Mouse (Mus musculus): ENCODE measurements at regions not wholly inside any gene's neighbourhood (a gene's known extent, or its start where the extent isn't known, plus 50 kb on each side); places are given as distances from the start of the nearest gene placed in this dataset.

DNA sequence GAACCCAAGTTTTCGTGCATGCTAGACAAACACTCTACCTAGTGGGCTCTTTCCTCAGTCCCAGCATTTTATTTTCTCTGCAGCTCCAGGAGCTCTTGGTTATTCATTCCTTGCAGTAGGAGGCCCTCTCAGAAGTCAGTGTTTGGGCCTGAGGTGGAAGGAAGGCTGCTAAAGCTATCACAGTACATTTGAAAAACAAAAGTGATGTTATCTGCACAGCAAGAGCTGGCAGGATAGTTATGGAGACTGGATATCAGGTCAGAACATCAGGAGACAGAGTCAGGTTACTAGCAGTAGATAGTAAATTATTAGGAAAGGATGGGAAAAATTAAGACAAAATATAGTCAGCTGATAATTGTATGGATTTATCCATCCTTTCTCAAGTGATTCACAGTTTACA, 152.2 kb downstream of the Mtx2 start:
- DNase-seq (ENCODE audit: low spot score): no peak

GRCm38 (mm10) chr2:74981856-74982255, 156.3 kb downstream of the Mtx2 start:
- DNase-seq (ENCODE audit: low spot score): no peak

DNA sequence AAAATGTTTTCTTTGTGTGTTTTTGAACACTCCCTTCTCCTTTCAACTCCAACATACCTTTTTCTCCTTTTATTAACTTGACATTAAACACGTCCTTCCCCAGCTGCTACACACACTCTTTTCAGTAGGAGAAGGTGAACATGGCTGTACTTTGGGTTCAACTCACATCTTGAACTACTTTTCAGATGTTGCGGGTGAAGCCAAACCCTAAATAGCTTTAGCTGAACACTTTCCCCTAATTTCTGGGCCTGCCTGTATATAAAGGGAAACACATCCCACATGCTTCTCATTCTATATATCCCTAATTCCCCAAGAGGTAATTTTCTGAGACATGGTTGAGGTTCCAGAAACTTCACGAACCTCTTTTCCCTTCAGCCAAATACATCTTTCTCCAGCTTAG, 168.2 kb downstream of the Mtx2 start:
- no peak for DNase-seq (ENCODE audit: low spot score)

GRCm38 (mm10) chr2:74994998-74995397, 169.4 kb downstream of the Mtx2 start:
- no peak for DNase-seq (ENCODE audit: low spot score)

DNA sequence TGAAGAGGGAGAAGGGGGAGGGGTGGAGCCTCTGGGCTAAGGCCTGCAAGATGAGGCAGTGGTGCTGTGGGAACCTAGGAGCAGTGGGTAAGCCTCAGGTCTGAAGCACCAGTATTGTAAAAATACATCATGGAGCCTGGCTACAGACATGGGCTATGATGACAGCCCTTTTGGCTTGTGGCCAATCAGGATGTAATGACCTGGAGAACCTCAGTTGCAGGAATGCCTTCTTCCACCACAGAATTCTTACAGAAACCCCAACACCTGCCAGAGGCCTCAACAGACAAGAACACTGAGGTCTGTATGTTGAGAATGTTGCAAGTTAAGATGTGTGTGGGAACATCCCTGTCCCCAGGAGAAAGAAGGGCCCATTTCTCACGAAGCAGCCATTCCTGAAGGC, 172.1 kb downstream of the Mtx2 start:
- no peak for DNase-seq (ENCODE audit: low spot score)

- no peak for DNase-seq (ENCODE audit: low spot score)
Measured at GRCm38 (mm10) chr2:75000368-75000796, 174.8 kb downstream of the Mtx2 start.

GRCm38 (mm10) chr2:75002562-75002961, 177.0 kb downstream of the Mtx2 start:
- DNase-seq (ENCODE audit: low spot score): no peak

GRCm38 (mm10) chr2:75008116-75008515, 182.5 kb downstream of the Mtx2 start:
- no peak for DNase-seq (ENCODE audit: low spot score)

GRCm38 (mm10) chr2:75010647-75011046, 185.0 kb downstream of the Mtx2 start:
- no peak for DNase-seq (ENCODE audit: low spot score)

GRCm38 (mm10) chr2:75012046-75012445, 186.4 kb downstream of the Mtx2 start:
- no peak for DNase-seq (ENCODE audit: low spot score)

- DNase-seq (ENCODE audit: low spot score): no peak
Measured at GRCm38 (mm10) chr2:75014994-75015728, 189.6 kb downstream of the Mtx2 start.

DNA sequence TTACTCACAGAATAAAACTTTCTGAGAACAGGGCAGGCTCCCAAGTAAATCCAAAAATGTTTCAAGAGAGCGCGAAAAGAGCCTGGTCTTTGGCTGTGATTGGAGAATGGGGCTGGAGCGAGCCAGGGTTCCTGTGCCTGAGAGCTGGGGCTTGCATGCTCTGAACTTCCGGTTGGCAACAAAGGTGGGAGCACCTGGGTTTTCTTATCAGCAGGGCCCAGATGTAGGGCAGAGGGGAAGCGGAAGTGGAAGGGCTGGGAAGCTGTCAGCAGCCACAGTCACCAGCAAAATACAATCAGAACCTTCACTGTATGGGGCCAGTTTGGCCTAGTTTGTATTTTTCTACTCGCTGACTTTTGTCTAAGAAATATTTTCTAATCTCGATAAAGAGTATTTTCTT, 193.9 kb downstream of the Mtx2 start:
- no peak for DNase-seq (ENCODE audit: low spot score)

DNA sequence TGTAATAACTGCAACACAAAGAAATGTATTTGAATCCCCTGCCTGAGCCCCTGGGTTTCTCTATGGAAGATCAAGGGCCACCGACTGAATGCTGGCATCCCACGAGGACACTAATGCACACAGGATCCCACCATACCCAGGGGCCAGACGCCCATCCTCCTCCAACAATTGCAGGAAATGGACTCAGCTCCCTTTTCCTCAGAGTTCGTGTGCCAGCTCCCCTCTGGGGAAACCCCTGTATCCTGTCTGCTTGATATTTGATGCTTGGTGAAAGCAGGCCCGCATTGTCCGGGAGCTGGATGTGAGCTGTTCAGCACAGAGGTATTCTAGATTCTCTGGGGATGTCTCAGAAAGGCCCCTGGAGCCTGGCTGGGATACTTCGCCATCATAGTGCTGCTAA, 196.0 kb downstream of the Mtx2 start:
- no peak for DNase-seq (ENCODE audit: low spot score)

GRCm38 (mm10) chr2:75028151-75028550, 202.5 kb downstream of the Mtx2 start:
- no peak for DNase-seq (ENCODE audit: low spot score)

- DNase-seq (ENCODE audit: low spot score): no peak
Measured at GRCm38 (mm10) chr2:75029089-75029693, 203.6 kb downstream of the Mtx2 start.

GRCm38 (mm10) chr2:75034708-75035107, 209.1 kb downstream of the Mtx2 start:
- no peak for DNase-seq (ENCODE audit: low spot score)

- no peak for DNase-seq (ENCODE audit: low spot score)
Measured at GRCm38 (mm10) chr2:75039066-75039465, 213.5 kb downstream of the Mtx2 start.

GRCm38 (mm10) chr2:75046892-75047291, 221.3 kb downstream of the Mtx2 start:
- no peak for DNase-seq (ENCODE audit: low spot score)

DNA sequence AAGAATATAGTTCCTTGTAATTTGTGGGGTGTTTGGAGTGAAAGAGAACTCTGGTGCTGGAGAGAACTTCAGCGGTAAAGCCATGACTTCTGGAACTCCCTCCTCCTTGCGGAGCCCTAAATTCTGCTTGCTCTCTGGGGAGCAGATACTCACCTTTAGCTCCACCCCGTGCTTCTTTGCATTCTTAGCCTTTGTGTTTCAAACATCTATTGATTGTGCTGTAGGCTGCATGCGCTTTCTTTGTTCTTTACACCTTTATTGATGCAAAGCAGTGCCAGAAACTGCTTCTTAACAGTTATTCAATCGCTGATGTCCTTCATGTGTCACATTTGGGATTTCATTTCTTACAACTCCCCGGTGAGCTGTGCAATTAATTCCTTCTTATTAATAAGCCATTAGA, 222.5 kb downstream of the Mtx2 start:
- no peak for DNase-seq (ENCODE audit: low spot score)

- no peak for DNase-seq (ENCODE audit: low spot score)
Measured at GRCm38 (mm10) chr2:75054474-75055186, 229.0 kb downstream of the Mtx2 start.

- DNase-seq (ENCODE audit: low spot score): no peak
Measured at GRCm38 (mm10) chr2:75055187-75055543, 229.6 kb downstream of the Mtx2 start.

- no peak for DNase-seq (ENCODE audit: low spot score)
Measured at GRCm38 (mm10) chr2:75061009-75061408, 235.4 kb downstream of the Mtx2 start.

- no peak for DNase-seq (ENCODE audit: low spot score)
Measured at GRCm38 (mm10) chr2:75061456-75062188, 236.0 kb downstream of the Mtx2 start.
